Mouse (Mus musculus) brain, embryonic 14.5 days (tissue): ENCODE results near the gene Cyth3.

Experiments used
- CTCF ChIP-seq: fragments of 200-500 bp; IDR thresholded peaks from 2 replicates; pipeline ENCODE4 v1.5.1; 2012; ENCODE audit warnings: inconsistent platforms, mild to moderate bottlenecking, moderate library complexity, borderline replicate concordance; ENCODE audit not compliant: insufficient read depth, insufficient read length; ENCODE audit errors: extremely low read depth
- POLR2A ChIP-seq: fragments of 200-500 bp; IDR thresholded peaks from 2 replicates; pipeline ENCODE4 v1.6.1; 2012; ENCODE audit warnings: mild to moderate bottlenecking, inconsistent platforms, borderline replicate concordance; ENCODE audit not compliant: poor library complexity, insufficient read depth, insufficient read length, severe bottlenecking; ENCODE audit errors: extremely low read depth

DNA sequence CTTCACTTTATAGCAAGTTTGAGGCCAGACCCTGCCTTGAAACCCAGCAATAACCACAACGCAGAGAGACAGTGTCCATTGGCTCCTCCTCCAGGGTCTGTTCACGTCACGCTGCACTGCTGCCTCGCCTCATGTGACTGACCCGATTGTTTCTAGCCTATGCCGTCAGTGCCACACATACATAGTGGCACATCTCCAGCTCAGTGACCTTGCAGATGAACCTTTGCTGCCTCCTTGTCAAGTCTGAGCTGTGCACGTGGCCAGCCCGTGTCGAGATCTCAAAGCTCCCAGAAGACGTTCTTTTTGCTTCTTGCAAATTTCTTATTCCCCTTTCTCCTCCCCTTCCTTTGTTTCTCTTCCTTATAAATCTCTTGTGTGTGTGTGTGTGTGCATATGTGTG is 20.2 kb upstream of the Cyth3 start:
- TF ChIP-seq CTCF (no peak), POLR2A (no peak)
